Comparison of ENCODE assay signal across 23 mouse cellular contexts in the genomic region with DNA sequence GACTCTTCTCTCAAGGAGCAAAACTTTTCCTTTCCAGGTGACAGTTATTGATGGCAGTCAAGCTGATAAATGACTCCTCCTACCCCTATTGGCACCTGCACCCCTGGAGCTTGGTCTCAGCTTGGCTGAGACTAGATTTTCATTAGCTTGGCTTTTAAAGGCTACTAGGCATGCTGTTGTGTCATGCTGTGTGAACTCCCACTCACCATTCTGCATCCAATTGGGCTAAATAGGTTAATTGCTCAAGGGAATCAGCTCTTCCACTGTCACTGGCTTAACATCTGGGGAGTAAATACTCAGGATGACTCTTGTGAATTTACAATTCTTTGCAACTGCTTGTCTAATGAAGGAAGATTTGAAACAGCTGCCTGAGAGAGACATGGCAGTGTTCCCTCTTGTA.
"Had no signal": no experiment of that assay in that cellular context is flagged by ENCODE, and none has a peak within 500 bp of the region (broad histone marks: within the 10 kb centered on the region; RNA-seq: fewer than 3 reads in every experiment).

No protein-coding gene starts in this region.

- H3K4me3 ChIP-seq: limb, embryonic 12.5 days; limb, embryonic 15.5 days; midbrain, embryonic 12.5 days; midbrain, embryonic 15.5 days; neural tube, embryonic 12.5 days; neural tube, embryonic 15.5 days had no signal

- H3K9me3 ChIP-seq: limb, embryonic 12.5 days; limb, embryonic 15.5 days; midbrain, embryonic 12.5 days; midbrain, embryonic 15.5 days; neural tube, embryonic 12.5 days; neural tube, embryonic 15.5 days had no signal

- H3K27me3 ChIP-seq: limb, embryonic 12.5 days; limb, embryonic 15.5 days; midbrain, embryonic 12.5 days; midbrain, embryonic 15.5 days; neural tube, embryonic 12.5 days; neural tube, embryonic 15.5 days had no signal

- H3K9ac ChIP-seq: limb, embryonic 12.5 days; limb, embryonic 15.5 days; liver, embryonic 14.5 days; liver, postnatal 0 days; lung, embryonic 14.5 days; midbrain, embryonic 12.5 days; midbrain, embryonic 15.5 days; neural tube, embryonic 12.5 days; neural tube, embryonic 15.5 days had no signal

- H3K27ac ChIP-seq: limb, embryonic 12.5 days; limb, embryonic 15.5 days; liver, embryonic 14.5 days; macrophage; midbrain, embryonic 12.5 days; midbrain, embryonic 15.5 days; neural tube, embryonic 12.5 days; neural tube, embryonic 15.5 days; stomach, postnatal 0 days had no signal

- DNase-seq: kidney, adult 9 months; kidney, postnatal 4 days; left cerebral cortex, postnatal 4 days; liver, postnatal 0 days; lung, embryonic 14.5 days; right cerebral cortex, adult 18-20 months; right cerebral cortex, postnatal 14 days; right cerebral cortex, postnatal 4 days; thymus, adult 2 months; thymus, postnatal 14 days; thymus, postnatal 4 days had no signal

- H3K4me1 ChIP-seq: limb, embryonic 12.5 days; limb, embryonic 15.5 days; midbrain, embryonic 12.5 days; neural tube, embryonic 12.5 days; neural tube, embryonic 15.5 days had no signal

- H3K36me3 ChIP-seq: limb, embryonic 12.5 days; limb, embryonic 15.5 days; midbrain, embryonic 12.5 days; midbrain, embryonic 15.5 days; neural tube, embryonic 12.5 days; neural tube, embryonic 15.5 days had no signal

- ATAC-seq: intestine, postnatal 0 days; liver, postnatal 0 days; lung, postnatal 0 days; midbrain, embryonic 15.5 days had no signal

- H3K4me2 ChIP-seq: limb, embryonic 12.5 days; limb, embryonic 15.5 days; liver, embryonic 11.5 days; lung, embryonic 14.5 days; midbrain, embryonic 12.5 days; midbrain, embryonic 15.5 days; neural tube, embryonic 12.5 days; neural tube, embryonic 15.5 days had no signal
